Mouse (Mus musculus) gastrocnemius, postnatal 36 days (tissue): ENCODE results near the gene Vwa3b. TPM values are rescaled to one million over a fixed set of nuclear protein-coding genes. Genes with fewer than 3 reads are reported as not detected.
"Not testable (repeated sequence)": the region's sequence is repeated elsewhere in the genome, so short reads cannot be mapped to it uniquely, and the experiment has no call there.

Source experiments
- DNase-seq, 2 experiments: peaks; one replicate each; pipeline ENCODE4 v3.0.0; 2022
- intact Hi-C: fragments of 180-260 bp; cut with DNase I; formaldehyde crosslinking; loops from one replicate; pipeline ENCODE4 v1.15.1; 2025
- total RNA-seq, 2 experiments: library from RNA; stranded (reverse); gene quantifications; 2 replicates each; pipeline ENCODE4 v1.2.3; 2021

The Vwa3b gene
- total RNA-seq, 2 experiments from 2014 or later = 57.5 to 64.5 TPM

DNA sequence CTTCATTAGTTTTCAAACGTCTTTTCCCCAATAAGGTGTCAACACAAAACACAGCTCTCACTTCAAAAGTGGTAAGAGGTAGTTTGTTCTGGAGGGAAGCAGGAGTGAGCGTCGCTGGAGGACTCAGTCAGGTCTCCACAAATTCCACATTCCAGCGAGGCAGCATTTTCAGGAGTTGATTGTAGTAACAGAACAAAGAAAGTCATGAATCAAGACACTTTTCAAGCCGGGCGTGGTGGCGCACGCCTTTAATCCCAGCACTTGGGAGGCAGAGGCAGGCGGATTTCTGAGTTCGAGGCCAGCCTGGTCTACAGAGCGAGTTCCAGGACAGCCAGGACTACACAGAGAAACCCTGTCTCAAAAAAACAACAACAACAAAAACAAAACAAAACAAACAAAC, 19.9 kb upstream of the Vwa3b start:
- DNase-seq = not testable (repeated sequence)
- intact Hi-C loops = loop anchor here (5.0 kb wide), 1 partner anchor 71 kb away; no protein-coding TSS in a partner anchor

DNA sequence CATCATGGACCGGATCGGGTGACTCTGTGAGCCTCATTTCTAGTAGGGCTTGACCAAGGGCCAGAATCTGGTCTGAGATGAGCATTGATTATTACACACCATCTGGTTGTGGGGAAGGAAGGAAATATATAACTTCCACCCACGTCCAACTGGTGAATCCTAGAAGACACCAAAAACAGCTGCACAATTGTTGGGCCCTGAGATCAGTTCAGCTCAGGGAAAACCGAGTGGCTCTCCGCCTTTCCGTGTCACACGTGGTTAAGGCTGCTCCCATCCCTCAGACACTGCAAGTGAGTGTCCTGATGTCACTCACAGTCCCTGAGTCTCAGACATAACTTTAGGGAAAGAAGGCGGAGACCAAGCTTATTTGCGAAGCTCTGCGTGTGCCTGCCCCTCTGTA, 16.5 kb upstream of the Vwa3b start:
- intact Hi-C loops = loop anchor here (5.0 kb wide), 1 partner anchor 67 kb away; no protein-coding TSS in a partner anchor
- no peak for DNase-seq

DNA sequence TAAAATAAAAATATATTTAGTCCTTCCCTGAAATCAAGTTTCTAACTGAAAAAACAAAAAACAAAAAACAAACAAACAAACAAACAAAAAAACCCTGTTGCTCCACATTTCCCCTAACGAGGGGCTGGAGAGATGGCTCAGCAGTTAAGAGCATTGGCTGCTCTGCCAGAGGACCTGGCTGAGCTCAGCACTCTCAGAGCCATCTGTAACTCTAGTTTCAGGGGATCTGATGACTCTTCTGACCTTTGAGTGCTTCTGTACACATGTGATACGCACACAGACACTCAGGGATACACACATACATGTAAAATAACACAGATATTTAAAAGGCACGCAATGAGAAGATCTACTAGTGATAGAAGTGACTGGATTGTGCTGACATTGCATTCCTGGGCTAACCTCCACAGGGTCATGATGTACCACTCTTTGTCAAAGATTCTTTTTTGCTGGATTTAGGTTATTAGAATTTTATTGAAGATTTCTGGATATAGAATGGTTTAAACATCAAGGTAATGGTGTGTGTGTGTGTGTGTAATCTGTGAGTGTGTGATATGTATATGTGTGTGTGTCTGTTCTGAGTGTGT, 14.7 kb upstream of the Vwa3b start:
- intact Hi-C loops = no loop called here
- DNase-seq = no peak

DNA sequence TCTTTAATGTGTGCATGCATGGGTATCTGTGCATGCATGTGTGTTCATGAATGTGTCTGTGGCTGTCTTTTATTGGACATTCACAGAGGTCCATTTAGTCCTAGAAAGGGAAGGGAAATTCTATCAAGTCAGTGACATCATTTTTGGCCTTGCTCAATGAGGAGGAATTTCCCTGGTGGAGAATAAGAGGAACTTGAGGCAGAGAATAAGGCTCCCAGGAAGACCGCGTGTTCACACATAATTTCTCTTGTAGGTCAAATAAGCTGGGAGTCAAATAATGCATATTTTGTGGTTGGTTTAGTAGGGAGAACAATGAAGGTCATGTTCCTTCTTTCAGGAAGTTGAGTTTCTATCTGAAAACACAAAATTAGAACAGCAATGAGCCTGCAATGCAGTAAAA, 13.4 kb upstream of the Vwa3b start:
- intact Hi-C loops = no loop called here
- no peak for DNase-seq

DNA sequence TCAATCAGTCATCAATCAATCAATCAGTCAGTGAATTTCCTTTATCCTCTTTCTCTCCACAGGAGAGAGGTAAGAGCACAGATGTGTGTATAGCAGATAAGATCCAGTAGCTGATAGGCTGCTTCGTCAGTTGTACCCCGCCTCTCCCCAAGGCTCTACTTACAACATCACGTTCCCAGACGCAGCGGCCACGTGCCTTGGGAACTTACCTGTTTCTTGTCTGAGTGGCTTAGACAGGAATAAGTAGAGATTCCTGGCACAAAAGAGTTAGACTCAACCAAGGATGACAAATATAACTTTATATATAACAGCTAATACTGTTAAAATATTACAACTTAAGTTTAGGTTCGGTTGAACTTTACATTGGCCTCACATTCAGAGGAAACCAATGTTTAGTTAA, 12.7 kb upstream of the Vwa3b start:
- peak in 1 of 2 experiments; percentile 34 for DNase-seq
- intact Hi-C loops = no loop called here

DNA sequence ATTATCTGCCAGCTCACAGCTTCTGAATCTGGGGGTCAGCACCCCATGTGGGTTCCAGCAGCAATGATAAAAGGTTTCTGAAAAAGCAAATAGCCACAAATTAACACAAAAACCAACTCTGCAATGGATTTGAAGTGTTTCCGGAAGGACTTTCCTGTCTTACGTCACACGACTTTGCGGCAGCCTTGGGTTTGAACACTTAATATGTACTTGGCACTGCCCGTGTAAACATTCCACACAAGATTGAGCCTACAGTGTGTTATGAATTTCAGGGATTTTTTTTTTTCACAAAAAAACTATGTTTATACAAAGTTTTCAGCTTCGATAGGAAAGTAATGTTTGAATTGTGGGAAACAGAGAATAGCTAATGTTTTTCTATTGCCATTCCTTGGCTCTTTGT, 7.4 kb upstream of the Vwa3b start:
- intact Hi-C loops = no loop called here
- no peak for DNase-seq

DNA sequence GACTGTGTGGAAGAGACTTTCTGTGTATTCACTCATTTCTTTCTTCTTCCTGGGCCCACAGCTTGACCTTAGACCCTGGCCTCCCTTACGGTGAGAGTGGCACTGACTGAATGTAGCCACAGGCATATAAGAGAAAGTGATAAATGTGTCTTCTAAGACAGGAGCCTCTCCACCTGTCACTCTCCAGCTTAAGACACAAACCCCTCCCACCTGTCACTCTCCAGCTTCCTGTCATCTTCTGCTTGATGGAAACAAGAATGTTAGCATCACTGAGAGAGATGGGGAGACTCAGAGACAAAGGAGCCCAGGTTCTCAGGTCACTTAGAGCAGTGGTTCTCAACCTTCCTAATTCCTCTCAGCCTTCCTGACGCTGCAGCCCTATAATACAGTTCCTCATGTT, 3.7 kb upstream of the Vwa3b start:
- intact Hi-C loops = no loop called here
- no peak for DNase-seq

DNA sequence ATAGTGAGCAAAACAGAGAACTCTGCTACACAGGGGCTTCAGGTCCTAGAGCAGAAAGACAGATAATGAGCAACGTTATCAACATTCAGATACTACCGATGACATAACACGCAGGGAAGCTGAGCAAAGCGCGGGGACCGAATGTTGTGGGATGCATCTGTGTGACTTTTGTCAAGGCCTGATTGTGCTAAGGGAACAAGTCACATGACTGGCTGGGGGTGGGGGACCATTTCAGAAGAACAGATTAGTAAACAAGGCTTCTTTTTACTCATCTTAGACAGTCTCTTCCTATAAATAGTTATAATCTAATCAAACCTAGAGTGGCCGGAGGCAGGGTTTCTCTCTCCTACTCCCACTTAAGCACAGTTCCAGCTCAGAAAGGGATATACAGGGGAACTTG, 1.7 kb upstream of the Vwa3b start:
- intact Hi-C loops = no loop called here

DNA sequence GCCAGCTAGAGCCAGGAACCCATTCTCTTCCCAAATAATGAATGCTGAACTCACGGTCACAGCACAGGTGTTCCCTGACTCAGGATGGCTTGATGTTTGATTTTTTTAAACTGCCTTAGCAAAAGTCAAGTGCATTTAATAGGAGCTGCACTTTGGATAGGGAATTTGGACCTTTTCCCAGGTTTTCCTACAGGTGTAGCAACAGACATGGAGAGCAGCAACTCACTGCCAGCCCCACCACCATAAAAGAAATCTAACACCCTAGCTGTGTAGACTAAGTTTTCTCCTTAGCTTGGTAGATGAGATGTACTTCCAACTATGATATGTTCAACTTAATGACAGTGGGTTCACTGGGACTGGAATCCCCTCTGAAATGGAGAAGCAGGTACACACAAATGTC, 1.0 kb upstream of the Vwa3b start:
- DNase-seq = no peak
- intact Hi-C loops = no loop called here

More for the DNA sequence above, 1.7 kb upstream of the Vwa3b start:
- no peak for DNase-seq

DNA sequence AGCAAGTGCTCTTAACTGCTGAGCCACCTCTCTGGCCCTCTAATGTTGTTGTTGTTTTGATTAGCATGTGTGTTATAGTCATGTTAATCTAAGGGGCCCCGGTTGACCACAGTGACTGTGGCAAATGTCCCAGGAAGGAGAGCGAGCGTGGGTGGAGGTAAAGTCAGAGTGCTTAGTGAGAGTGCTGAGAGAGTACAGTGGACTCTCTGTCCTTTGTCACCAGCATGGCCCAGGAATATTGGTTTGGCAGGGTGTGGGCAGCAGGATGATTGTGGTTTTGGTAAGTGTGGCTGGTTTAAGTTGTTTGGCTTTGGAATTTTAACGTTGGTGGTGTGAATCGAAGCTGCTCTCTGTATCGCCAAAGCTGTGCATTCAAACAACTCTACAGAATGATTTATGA, 470 bp downstream of the Vwa3b start:
- intact Hi-C loops = no loop called here
- no peak for DNase-seq

DNA sequence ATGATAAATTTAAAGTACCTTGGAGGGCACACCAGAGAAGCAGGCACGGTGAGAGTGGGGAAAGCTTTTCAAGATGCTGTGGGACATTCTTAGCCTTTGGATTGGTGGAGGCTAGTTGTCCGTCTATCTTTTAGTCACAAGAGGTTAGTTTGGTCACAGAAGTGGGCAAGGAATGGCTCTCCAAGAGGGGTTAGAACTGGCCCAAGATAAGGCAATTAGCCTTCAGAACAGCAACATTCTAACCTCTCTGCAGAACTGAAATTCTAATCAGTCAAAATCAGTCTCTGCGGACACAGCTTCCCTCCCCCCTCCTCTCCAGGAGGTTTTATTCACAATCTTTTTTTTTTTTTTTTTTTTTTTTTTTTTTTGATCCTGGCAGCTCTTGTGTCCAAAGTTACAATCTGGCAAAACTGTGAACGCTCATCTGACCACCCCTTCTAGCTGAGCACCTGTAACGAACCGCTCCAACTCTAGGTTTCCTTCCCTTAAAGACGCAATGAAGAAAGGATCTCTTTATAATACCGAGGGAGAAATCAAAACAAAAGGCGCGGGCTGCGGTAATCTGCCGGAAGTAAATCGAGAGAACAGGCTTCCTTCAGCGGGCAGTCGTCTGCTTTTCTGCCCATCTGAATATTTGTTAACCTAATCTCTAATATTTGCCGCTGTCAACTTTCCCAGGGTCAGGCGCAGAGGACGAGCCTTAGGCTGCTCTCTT, 2.2 kb downstream of the Vwa3b start:
- intact Hi-C loops = no loop called here
- no peak for DNase-seq

DNA sequence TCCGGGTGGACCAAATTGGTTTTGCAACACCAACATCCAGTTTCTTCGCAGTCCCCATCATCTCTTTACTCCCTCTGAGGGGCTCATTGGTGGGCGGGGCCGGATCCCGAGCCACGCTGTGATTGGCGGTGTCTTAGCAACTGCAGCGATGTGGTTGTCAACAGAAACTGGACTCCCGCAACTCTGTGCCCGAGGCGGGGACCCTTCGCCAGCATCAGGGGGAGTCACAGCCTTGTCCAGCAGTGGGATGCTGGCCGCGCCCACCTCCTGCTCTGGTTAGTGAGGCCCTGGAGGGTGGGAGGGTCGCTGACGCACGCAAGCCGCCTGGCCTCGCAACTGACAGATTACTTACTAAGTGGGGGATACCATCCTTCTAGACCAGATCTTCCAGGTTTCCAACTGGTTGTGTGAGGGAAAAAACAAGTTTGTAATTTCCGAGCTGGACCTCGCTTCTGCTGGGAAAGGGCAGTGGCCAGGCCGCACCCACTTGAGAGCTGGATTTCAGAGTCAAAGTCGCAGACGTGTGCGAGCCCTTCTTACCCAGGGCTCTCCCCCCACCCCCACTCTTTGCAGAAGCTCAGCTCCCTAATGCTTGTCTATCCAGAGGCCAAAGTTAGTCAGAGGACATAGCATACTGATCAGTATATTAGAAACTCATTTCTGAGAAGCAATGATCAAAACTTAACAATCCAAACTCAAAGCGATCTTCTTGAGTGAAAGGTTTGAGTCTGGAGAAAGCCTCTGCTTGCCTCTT, 2.9 kb downstream of the Vwa3b start:
- intact Hi-C loops = no loop called here
- peak; percentile 75 to 76 for DNase-seq

DNA sequence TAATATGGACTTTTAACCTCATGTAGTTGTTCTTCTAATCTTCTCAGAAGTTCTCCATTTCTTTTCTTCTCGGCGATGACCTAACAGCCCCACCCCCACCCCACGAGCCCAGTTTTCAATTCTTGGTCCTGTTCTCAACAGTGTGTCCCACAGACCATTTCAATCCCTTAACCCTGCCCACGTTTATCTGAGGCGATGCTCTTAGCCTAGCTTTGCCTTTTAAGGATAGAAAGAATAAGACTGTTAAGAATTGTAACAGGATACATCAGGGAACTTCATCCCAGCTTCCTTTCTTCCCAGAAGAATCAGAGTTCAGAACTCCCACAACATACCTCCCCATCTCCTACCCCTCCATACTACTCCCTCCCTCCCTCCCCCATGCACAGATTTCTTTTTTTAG, 3.5 kb downstream of the Vwa3b start:
- intact Hi-C loops = no loop called here
- DNase-seq = no peak

DNA sequence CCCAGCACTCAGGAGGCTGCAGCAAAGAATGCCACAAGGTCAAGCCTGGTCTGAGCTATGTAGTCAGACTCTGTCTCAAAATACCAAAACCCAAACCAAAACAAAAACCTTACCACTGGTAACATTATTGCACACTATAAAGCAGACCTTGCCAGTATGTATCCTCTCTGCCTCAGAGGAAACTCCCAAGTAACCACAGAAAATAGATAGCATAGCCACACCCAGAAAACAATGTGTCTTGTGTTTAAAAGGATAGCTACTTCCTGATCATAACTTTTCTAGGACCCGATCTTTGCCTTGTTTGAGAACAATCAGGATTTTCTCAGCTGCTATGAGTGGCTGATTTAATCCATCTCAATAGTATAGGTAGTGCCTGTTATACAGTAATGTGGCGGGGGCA, 4.3 kb downstream of the Vwa3b start:
- intact Hi-C loops = no loop called here
- no peak for DNase-seq

DNA sequence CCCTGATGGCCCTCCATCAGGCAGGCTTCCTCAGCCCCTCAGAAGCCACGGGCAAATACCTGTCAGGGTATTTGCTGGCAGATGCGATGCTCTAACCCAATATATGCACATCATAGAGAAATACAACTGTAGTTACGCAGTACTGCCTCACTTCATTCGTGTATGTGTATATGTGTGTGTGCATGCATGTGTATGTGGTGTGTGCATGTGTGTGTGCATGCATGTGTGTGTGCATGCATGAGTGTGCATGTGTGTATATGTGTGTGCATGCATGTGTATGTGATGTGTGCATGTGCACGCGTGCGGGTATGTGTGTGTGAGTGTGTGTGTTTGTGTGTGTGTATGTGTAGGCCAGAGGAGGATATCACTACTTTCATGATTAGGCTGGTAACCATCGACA, 9.5 kb downstream of the Vwa3b start:
- intact Hi-C loops = no loop called here
- DNase-seq = no peak

DNA sequence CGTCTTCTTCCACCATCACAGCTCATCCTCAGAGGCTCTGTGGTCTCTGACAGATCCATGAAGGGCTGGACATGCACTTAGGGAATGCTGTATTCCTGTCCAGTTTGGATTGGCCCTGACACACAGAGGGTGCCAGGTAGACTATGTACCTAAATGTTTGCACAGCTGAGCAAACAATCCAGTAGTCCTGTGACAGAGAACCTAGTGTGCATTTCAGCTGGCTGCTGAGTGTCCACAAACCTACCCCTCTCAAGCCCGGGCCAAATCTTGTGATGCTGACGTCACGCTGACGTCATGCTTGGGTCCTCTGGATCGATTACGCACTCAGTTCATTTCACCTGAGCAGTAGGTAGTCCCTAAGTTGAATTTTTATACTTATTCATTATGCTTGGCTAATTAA, 14.7 kb downstream of the Vwa3b start:
- DNase-seq = no peak
- intact Hi-C loops = no loop called here

DNA sequence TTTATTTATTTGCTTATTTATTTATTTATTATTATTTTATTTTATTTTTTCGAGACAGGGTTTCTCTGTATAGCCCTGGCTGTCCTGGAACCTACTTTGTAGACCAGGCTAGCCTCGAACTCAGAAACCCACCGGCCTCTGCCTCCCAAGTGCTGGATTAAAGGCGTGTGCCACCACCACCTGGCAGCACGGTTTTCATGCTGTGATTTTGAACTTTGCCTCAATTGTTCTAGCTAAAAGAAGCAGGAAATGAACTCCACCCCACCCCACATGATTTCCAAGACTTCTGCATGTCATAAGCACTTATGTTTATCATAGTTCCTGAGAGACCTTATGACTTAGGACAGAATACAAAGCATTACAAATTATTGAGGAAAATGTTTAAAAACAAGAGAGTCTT, 15.5 kb downstream of the Vwa3b start:
- intact Hi-C loops = no loop called here
- no peak for DNase-seq

DNA sequence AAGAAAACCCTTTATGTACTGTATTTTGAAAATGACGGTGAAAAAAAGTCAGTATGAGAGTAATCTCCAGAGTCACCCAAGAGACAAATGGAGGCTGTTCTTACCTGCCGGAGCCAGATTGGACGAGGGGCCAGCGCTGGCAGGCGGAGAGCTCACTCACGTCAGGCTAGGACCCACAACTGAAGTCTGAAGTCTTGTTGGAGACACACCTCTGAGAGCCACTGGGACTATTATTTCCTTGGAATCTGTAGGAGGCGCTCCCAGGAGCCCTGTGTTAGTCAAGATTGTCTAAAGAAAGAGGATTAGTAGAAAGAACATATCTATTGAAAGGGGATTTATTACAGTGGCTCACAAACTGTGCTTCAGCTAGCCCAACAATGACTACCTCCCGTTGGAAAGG, 16.4 kb downstream of the Vwa3b start:
- DNase-seq = no peak
- intact Hi-C loops = no loop called here

DNA sequence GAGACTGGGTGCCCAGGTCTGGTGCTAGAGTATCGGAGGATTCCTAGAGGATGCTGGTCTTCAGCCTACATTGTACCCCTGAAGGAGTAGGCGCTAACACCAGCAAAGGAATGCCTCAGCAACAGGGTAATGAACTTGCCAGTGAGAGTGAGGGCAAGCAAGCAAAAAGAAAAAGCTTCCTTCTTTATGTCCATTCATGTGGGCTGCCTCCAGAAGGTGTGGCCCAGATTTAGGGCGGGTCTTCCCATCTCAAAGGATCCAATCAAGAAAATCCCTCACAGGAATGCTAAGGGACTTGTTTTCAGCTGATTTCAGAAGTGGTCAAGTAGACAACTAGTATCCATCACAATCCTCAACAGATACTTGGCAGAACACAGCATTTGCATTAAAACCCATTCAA, 16.8 kb downstream of the Vwa3b start:
- intact Hi-C loops = no loop called here
- DNase-seq = no peak

DNA sequence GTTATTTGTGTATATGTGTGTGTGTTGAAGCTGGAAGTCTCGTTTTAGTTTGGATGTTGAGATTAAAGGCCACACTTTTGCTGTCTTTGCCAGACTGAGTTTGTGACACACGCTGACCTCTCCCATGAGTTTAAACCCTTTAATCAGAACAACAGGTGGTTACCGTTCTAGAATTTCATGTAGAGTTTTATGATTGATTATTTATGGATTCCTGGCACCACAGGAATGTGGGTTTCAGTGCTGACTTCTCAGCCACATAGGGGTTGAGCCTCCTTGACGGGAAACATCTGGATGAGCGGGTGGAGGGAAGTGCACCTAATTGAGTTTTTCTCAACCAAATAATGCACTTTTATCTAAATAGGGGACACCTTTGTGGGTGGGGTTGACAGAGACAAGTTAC, 19.1 kb downstream of the Vwa3b start:
- intact Hi-C loops = no loop called here
- no peak for DNase-seq

DNA sequence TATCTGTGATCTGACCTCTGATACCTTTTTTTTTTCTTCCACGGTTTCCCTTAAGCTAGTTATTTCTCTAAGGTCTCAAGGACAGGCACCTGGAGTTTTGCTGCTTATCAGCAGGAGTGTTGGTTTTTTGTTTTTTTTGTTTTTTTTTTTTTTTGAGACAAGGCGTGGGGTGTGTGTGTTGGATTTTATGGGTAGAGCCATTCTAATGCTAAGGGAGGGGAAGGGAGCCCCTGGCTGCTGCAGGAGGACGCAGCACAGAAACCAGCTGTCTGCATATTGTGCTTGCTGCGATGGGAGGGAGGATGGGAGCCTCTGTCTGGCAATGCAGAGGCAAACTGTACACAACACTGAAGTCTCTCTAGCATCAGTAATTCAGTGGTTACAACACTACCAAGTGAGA, 22.8 kb downstream of the Vwa3b start:
- DNase-seq = no peak
- intact Hi-C loops = no loop called here

DNA sequence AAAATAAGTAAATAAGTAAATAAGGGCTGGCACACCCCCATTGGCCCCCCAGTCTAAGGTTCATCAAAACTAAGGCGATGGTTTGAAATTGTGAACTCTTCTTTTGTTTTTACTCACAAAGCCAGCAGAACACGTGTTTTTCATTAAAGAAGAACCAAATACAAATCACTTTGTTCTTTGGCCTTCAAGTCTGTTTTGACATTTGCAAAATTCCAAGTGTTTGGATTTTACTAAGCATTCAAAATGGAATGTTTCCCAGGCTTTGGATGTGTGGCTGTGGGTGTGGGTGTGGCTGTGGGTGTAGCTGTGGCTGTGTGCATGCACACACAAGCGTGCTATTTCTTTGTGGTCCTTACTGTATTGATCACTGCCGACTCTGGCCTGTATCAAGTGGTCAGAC, 27.3 kb downstream of the Vwa3b start:
- DNase-seq = no peak
- intact Hi-C loops = no loop called here
